Mouse (Mus musculus) spleen, embryonic (tissue): ENCODE data around the gene Ccl26.
"Not testable (repeated sequence)": the region's sequence is repeated elsewhere in the genome, so short reads cannot be mapped to it uniquely, and the experiment has no call there.

ENCODE experiments used
- CTCF ChIA-PET: fragments of 350-600 bp; sonication (Branson Sonifier 250); formaldehyde crosslinking; loops from one replicate; lab custom pipeline; 2022; lab: Charles Lee

The Ccl26 gene

GRCm38 (mm10) chr5:135563469-135563868 is at the start of gene Ccl26:
TSS of gene Ccl26 (minus strand) at chr5:135563569.
- CTCF ChIA-PET: no interaction called here

GRCm38 (mm10) chr5:135609794-135610193 is 46.4 kb upstream of the Ccl26 start:
- CTCF ChIA-PET: no interaction called here

DNA sequence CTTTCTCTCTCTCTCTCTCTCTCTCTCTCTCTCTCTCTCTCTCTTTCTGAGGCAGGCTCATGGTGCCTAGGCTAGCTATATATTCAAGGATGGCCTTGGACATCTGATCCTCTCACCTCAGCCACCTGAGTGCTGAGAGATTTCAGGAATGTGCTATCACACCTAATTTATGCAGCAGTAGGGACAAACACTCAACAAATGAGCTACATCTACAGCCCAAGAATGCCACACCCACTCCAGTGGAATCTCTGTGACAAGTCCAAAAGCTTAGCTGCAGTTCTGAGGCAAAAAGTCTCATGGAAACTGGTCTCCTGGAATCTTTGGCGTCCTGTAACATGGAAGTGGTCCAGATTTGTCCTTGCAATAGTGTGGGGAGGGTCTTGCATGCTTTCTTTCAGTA is 44.2 kb upstream of the Ccl26 start:
- CTCF ChIA-PET: interaction anchor here (0.7 kb wide), 1 partner anchor 197 kb away, joined by 3 read pairs; no protein-coding TSS in a partner anchor

- CTCF ChIA-PET: not testable (repeated sequence)
Observed at GRCm38 (mm10) chr5:135606717-135607116, 43.3 kb upstream of the Ccl26 start.

DNA sequence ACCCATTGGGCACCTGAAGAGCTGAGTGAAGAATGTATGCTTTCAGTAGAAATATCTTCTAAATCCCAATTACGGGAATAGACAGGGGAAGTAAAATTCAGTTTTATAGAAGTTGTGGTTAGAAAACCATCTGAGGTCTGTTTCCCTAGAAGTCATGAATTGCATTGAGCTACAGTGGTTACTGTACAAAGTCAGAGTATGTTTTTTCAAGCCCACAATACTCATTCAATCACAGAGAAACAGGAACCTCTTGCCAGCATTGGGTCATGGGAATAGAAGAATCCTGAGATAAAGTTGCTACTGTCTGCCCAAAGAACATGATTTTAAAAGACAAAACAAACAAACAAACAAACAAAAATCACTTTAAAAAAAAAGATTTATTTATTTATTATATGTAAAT is 41.3 kb upstream of the Ccl26 start:
- CTCF ChIA-PET: not testable (repeated sequence)

DNA sequence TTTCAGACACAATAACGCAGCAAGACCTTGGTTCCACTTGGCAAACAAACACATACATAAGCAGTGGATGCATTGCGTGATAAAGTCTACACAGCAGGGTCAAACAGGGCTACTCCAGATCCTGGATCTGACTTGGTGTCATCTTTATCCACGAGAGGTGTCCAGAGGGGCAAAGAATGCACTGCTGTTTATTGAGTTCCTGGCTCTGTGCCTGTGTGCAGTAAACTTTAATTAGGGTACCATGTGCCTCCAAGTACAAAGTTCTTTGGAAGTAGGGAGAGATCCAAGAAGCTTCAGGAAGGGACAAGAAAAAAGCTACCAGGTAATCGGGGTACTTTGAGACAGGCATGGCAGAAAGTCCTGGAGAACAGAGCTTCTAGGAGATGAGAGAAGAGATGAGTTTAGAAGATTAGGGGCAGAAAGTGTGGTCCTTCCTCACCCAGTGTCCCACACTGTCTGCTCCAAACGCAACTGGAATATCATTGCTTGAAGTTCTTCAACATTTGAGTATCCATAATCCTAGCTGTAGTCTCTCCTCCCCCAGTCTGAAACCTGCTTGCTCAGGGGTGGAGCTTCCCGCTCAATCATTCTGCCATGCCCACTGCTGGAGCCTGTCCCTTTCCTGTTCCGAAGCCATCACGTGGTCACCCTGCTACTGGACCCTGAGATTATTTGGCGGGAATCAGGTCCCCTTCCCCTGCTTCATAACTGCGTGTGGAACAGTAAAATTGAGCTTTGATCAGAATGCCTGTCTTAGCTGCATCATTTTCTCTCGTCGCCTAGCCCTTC is 26.8 kb upstream of the Ccl26 start:
- CTCF ChIA-PET: interaction anchor here (0.6 to 0.7 kb wide), 2 partner anchors 39 to 236 kb away, joined by 6 to 9 read pairs; no protein-coding TSS in a partner anchor

GRCm38 (mm10) chr5:135587764-135588163 is 24.4 kb upstream of the Ccl26 start:
- CTCF ChIA-PET: interaction anchor here (0.7 kb wide), 1 partner anchor 1201 kb away, joined by 7 read pairs; no protein-coding TSS in a partner anchor

- CTCF ChIA-PET: no interaction called here
Observed at GRCm38 (mm10) chr5:135585691-135586090, 22.3 kb upstream of the Ccl26 start.

- CTCF ChIA-PET: no interaction called here
Observed at GRCm38 (mm10) chr5:135582330-135582729, 19.0 kb upstream of the Ccl26 start.

DNA sequence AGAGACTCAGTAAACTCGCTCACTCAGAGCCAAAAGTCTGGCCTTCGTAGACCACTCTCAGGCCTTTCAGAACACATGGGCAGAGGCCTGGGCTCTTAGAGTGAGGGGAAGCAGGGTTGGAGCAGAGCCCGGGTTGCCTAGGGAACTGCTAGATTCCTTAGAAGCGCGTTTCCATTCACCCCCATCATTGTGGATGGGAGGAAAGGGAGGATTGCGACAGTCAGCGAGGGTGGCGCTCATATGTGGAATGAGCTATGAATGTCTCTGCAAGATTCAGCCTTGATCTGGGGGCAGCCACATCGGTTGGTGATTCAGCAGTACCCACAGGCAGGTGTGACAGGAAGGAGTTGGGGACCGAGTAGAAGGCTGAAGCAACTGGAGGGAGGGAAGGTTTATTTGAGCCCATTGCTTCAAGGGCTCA is 16.0 kb upstream of the Ccl26 start:
- CTCF ChIA-PET: no interaction called here

GRCm38 (mm10) chr5:135576055-135576454 is 12.7 kb upstream of the Ccl26 start:
- CTCF ChIA-PET: no interaction called here

GRCm38 (mm10) chr5:135573006-135573405 is 9.6 kb upstream of the Ccl26 start, which contains the start of gene Ccl24:
TSS of gene Ccl24 (minus strand) at chr5:135573049.
- CTCF ChIA-PET: no interaction called here

DNA sequence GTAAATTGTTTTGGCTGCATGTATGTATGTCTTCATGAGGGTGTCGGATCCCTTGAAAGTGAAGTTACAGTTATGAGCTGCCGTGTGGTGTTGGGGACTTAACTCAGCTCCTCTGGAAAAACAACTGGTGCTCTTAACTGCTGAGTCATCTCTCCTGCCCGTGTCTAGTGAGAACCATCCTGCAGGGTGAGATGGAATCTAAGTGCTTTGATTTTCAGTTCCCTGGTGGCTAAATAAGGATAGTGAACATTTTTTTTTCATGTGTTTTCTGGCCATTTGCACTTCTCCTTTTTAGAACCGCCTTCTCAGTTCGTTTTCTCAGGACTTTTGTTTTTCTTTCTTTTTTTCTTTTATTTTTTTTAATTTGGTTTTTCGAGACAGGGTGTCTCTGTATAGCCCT is 5.3 kb upstream of the Ccl26 start:
- CTCF ChIA-PET: no interaction called here

DNA sequence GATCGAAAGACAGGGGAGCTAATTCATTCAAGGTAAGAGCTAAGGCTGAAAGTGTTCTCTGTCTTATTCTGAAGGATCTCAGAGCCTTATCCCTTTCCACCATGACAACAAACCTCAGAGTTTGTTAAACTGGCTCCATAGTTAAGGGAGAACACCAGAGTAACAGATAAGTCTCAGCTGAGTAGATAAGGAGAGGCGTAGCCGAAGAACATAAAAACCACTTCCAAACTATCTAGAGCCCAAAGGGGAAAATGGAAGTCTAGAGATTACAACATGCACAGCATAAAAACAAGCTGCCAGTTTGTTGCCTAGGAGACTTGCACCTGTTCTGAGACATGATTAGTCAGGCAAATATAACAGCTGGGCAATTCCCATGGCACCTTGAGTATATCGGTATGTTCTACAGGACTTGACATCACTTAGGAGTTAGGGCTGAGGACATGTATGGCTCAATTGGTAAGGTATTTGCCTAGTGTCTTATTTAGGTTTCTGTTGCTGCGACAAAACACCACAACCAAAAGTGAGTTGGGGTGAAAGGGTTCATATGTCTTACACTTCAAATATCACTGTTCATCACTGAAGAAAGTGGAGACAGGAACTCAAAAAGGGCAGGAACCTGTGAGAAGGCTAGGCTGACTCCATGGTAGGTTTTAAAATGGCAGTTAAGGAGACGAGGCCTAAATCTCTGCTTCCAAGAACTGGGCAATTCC is 4.3 kb upstream of the Ccl26 start:
- CTCF ChIA-PET: interaction anchor here (1.0 kb wide), 1 partner anchor 9 kb away, joined by 4 read pairs; no protein-coding TSS in a partner anchor

GRCm38 (mm10) chr5:135557671-135558070 is 5.7 kb downstream of the Ccl26 start:
- CTCF ChIA-PET: no interaction called here

DNA sequence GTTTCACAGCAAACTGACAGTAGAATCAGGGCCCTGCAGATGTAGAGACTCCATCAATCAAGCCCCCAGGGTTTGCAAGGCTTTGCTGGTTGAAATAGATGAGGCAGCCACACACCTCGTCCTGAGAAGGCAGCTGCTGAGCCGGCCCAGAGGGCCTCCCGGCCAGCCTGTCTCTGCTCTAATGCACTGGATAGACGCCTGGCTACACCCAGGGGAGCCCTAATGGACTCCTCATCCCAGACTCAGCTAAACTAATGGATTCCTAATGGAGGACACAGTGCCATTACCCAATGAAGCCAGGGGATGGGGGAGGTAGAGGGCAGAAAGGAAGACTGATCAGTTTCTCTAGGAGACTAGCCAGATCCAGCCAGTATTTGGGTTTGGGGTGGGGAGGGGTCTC is 6.3 kb downstream of the Ccl26 start:
- CTCF ChIA-PET: no interaction called here

- CTCF ChIA-PET: no interaction called here
Observed at GRCm38 (mm10) chr5:135556259-135556658, 7.1 kb downstream of the Ccl26 start.

DNA sequence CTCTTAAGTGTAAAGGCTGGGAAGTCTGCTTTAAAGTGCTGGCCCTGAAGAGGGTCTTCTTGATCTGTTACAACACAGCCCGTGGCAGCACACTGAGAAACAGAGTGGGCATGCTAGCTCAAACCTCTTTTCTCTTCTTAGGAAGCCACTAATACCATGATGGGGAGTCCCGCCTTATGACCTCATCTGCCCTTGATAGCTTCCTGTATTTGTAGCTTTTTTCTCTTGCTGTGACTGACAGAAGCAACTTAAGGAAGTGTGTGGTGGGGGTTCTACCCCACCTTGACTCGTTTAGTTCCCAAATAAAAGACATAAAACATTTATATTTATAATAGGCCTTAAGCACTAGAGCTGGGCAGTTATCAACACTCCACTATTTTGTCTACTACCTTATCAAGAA is 11.8 kb downstream of the Ccl26 start:
- CTCF ChIA-PET: no interaction called here

GRCm38 (mm10) chr5:135550910-135551309 is 12.5 kb downstream of the Ccl26 start:
- CTCF ChIA-PET: no interaction called here

- CTCF ChIA-PET: no interaction called here
Observed at GRCm38 (mm10) chr5:135547990-135548389, 15.4 kb downstream of the Ccl26 start.

DNA sequence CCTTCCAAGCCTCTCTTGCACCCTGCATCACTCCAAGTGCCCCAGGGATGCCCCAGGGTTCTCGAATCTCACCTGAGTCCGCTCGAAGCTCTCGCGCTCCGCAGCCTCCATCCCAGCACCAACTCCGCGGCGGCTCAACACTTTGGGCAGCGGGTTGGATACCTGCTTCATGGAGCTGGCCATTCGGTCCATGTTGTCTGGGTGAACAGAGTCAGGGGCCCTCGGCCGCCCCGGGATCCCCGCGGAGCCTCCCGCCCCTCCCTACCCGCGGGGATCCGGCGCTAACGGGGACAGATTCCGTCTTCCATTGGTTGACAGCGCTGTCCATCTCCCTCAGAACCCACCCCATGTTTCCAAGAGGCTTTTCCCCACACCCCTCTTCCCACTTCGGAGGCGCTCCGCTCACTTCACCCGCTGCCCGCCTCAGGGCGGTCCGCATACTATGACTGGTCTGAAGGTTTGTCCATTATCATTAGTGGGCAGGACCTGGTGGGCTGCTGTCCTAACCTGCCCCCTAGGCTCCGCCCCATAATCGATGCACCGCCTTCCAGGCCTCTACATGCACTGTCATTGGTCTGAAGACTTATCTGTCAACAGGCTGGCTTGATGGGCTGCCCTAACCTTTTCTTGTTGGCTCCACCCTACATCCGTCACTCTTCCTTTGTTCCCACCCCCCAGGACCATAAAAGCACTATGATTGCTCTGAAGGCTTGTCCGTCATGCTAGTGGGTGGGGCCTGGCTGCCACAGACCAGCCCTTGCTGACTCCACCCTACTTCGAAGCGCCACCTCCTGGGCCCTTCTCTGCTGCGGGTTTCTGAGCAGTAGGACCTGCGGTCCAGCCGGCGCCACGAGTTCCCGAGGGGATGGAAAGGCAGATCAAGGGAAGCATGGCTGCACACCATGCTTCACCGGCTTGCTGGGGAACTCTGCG is 18.2 kb downstream of the Ccl26 start, which contains the start of gene Hip1:
Gene Hip1, minus strand, starts transcription at position 256 of the 933 bp plus-strand sequence.
- CTCF ChIA-PET: interaction anchor here (0.5 kb wide), 1 partner anchor 195 kb away, joined by 3 read pairs; no protein-coding TSS in a partner anchor
